Comparison of ENCODE assay signal across 8 mouse cellular contexts in the genomic region with DNA sequence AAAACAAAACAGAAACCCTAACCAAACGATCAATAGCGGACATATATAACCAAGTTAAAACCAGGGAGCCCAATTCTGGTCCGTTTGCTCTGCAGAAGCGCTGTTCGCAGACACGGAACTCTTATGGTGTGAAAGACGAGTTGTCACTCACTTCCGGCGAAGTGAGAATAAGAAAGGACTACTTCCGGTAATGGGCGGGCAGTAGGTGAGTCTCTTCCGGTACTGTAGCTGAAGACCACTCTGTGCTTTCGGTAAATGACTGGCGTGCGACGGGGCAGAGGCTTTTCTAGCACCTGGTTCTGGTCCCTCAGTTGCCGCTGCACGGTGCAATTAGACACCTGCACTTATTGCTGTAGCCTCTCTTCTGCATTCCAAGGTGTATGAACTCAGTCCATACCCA. TPM values are rescaled to one million over a fixed set of nuclear protein-coding genes. Genes with fewer than 3 reads are reported as not detected.
DNase-seq lines count a peak whose midpoint lies in the region.

A gene (plus strand): TSS at position 176 of the 400 bp plus-strand sequence.

- DNase-seq in gastrocnemius, adult 18-20 months (ENCODE audit: low spot score) = peak; percentile 84
- DNase-seq in gastrocnemius, postnatal 14 days = no peak
- DNase-seq in cerebellum, postnatal 10 days = peak; percentile 86
- DNase-seq in frontal cortex, postnatal 14 days (ENCODE audit: low spot score in 2 of 2) = peak; percentile 49 to 73
- peak; percentile 95 for DNase-seq in induced T-regulatory cell, adult 2 months (ENCODE audit: low read depth)
- peak in 1 of 2 experiments; percentile 73 for DNase-seq in left cerebral cortex, adult 8-10 months (ENCODE audit: low spot score in 2 of 2)
- peak; percentile 80 for DNase-seq in skeletal muscle tissue, adult 2 months (ENCODE audit: low read depth, low spot score)

- H3K4me3 ChIP-seq in megakaryocyte, embryonic 14.5 days (replicated peaks) = peak within 1 kb of the TSS; percentile 96

- no peaks in the 10 kb centered on the region for H3K9me3 ChIP-seq in megakaryocyte, embryonic 14.5 days

- H3K4me1 ChIP-seq in megakaryocyte, embryonic 14.5 days = peaks cover 70% of the 10 kb centered on the region

- peaks cover 38% of the 10 kb centered on the region for H3K36me3 ChIP-seq in megakaryocyte, embryonic 14.5 days (replicated peaks; ENCODE audit: low read length)

- peaks cover 31% of the 10 kb centered on the region for H3K27me3 ChIP-seq in megakaryocyte, embryonic 14.5 days (replicated peaks)

- intact Hi-C loops in gastrocnemius, postnatal 14 days (cut with DNase I; ENCODE audit: low total_unique reads) = no loop called here

RNA-seq across cellular contexts. Expression of the gene that starts here (rescaled TPM):
- total RNA-seq in gastrocnemius, adult 18-20 months (2021) = 1 to 10 TPM; 9.6 to 9.8 TPM
- total RNA-seq in gastrocnemius, postnatal 14 days (2021) = 1 to 10 TPM; 9.1 to 9.2 TPM
- 10 to 100 TPM; 22.1 to 28.5 (median 26.8) TPM for total RNA-seq in left cerebral cortex, adult 8-10 months (2022)
- 6.4 and 8.2 TPM in 2 replicates for polyA plus RNA-seq in megakaryocyte, embryonic 14.5 days (2012; ENCODE audit: insufficient read depth, low replicate concordance)
